Mouse (Mus musculus): ENCODE data around the gene Chd9.

DNA sequence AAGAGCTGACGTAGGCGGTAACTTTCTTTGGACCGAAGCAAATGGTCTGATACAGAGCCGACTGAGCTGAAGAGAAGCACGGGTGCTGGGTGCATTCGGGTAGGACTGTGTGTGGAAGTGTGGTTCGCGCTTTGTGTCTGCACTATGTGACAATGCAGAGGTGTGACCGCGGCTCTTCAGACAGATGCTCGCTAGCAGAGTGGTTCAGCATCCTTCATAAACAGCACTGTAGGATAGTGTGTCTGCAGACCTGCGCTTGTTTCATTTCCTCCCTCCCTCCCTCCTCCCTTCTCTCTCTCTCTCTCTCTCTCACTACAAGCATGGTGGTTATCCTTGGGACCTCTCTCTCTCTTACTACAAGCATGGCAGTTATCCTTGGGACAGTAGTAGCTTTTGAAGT, 254.3 kb downstream of the Chd9 start:
- no peak for TF ChIP-seq CTCF (IDR thresholded peaks at IDR 0.05; ENCODE audit: low read depth, low read length)
- no peak for TF ChIP-seq POLR2A (IDR thresholded peaks at IDR 0.05; ENCODE audit: borderline replicate concordance, low read depth, low read length)
